Mouse (Mus musculus): ENCODE data around the gene Stat3.

The Stat3 gene

GRCm38 (mm10) chr11:100964180-100964579 lies 24.8 kb upstream of the Stat3 start:
- no peak for DNase-seq (ENCODE audit: low spot score)

- no peak for DNase-seq (ENCODE audit: low spot score)
Measured at GRCm38 (mm10) chr11:100963647-100964046, 24.3 kb upstream of the Stat3 start.

- no peak for DNase-seq (ENCODE audit: low spot score)
Measured at GRCm38 (mm10) chr11:100962371-100962911, 23.1 kb upstream of the Stat3 start.

GRCm38 (mm10) chr11:100960540-100960939 lies 21.2 kb upstream of the Stat3 start:
- no peak for DNase-seq (ENCODE audit: low spot score)

GRCm38 (mm10) chr11:100959826-100960225 lies 20.5 kb upstream of the Stat3 start:
- DNase-seq (ENCODE audit: low spot score): no peak

GRCm38 (mm10) chr11:100959464-100959810 lies 20.1 kb upstream of the Stat3 start:
- DNase-seq (ENCODE audit: low spot score): no peak

GRCm38 (mm10) chr11:100958613-100959463 lies 19.5 kb upstream of the Stat3 start:
- no peak for DNase-seq (ENCODE audit: low spot score)

GRCm38 (mm10) chr11:100957915-100958469 lies 18.7 kb upstream of the Stat3 start:
- DNase-seq (ENCODE audit: low spot score): no peak

- DNase-seq (ENCODE audit: low spot score): peak; percentile 84
Measured at GRCm38 (mm10) chr11:100957244-100957643, 17.9 kb upstream of the Stat3 start.

- no peak for DNase-seq (ENCODE audit: low spot score)
Measured at GRCm38 (mm10) chr11:100949540-100949939, 10.2 kb upstream of the Stat3 start.

- DNase-seq (ENCODE audit: low spot score): no peak
Measured at GRCm38 (mm10) chr11:100948317-100948716, 9.0 kb upstream of the Stat3 start.

- DNase-seq (ENCODE audit: low spot score): no peak
Measured at GRCm38 (mm10) chr11:100947548-100947947, 8.2 kb upstream of the Stat3 start.

GRCm38 (mm10) chr11:100946862-100947261 lies 7.5 kb upstream of the Stat3 start:
- no peak for DNase-seq (ENCODE audit: low spot score)

GRCm38 (mm10) chr11:100942388-100942787 lies 3.0 kb upstream of the Stat3 start:
- no peak for DNase-seq (ENCODE audit: low spot score)

GRCm38 (mm10) chr11:100938711-100939511 lies 429 bp downstream of the Stat3 start:
- no peak for DNase-seq (ENCODE audit: low spot score)

GRCm38 (mm10) chr11:100938112-100938511 lies 1.2 kb downstream of the Stat3 start:
- DNase-seq (ENCODE audit: low spot score): peak; percentile 50

GRCm38 (mm10) chr11:100937295-100937694 lies 2.0 kb downstream of the Stat3 start:
- no peak for DNase-seq (ENCODE audit: low spot score)

- no peak for DNase-seq (ENCODE audit: low spot score)
Measured at GRCm38 (mm10) chr11:100935373-100936355, 3.7 kb downstream of the Stat3 start.

- DNase-seq (ENCODE audit: low spot score): no peak
Measured at GRCm38 (mm10) chr11:100931254-100931921, 8.0 kb downstream of the Stat3 start.

GRCm38 (mm10) chr11:100930611-100931010 lies 8.7 kb downstream of the Stat3 start:
- DNase-seq (ENCODE audit: low spot score): no peak

- no peak for DNase-seq (ENCODE audit: low spot score)
Measured at GRCm38 (mm10) chr11:100927386-100927785, 12.0 kb downstream of the Stat3 start.
